Mouse (Mus musculus) macrophage (primary cell): ENCODE measurements around the gene Tm9sf2. TPM values are rescaled to one million over a fixed set of nuclear protein-coding genes. Genes with fewer than 3 reads are reported as not detected.

Experiments used
- H3K27ac ChIP-seq: fragments of 350-480 bp; formaldehyde crosslinking; 2 replicates; pipeline ENCODE4 v1.9.0; 2021
- H3K36me3 ChIP-seq: fragments of 350-480 bp; formaldehyde crosslinking; 2 replicates; pipeline ENCODE4 v1.9.0; 2021; ENCODE audit errors: inconsistent target
- H3K4me3 ChIP-seq: fragments of 350-480 bp; formaldehyde crosslinking; 2 replicates; pipeline ENCODE4 v1.9.0; 2021; ENCODE audit errors: inconsistent target
- H3K79me2 ChIP-seq: fragments of 350-480 bp; formaldehyde crosslinking; 2 replicates; pipeline ENCODE4 v1.9.0; 2021; ENCODE audit errors: inconsistent target
- WGBS: methylation state at CpG from one replicate; pipeline ENCODE4 v1.1.7; 2026; ENCODE audit warnings: inconsistent platforms; ENCODE audit not compliant: missing documents; 5-methylcytosine and 5-hydroxymethylcytosine counted together
- polyA plus RNA-seq: library from polyadenylated mRNA; stranded (reverse); fragments of 250-400 nt; gene quantifications from 3 replicates; pipeline ENCODE4 v1.2.4, GENCODE M21; 2018; ENCODE audit warnings: inconsistent platforms

The Tm9sf2 gene
- polyA plus RNA-seq, 1 experiment from 2014 or later = 98.5 TPM

DNA sequence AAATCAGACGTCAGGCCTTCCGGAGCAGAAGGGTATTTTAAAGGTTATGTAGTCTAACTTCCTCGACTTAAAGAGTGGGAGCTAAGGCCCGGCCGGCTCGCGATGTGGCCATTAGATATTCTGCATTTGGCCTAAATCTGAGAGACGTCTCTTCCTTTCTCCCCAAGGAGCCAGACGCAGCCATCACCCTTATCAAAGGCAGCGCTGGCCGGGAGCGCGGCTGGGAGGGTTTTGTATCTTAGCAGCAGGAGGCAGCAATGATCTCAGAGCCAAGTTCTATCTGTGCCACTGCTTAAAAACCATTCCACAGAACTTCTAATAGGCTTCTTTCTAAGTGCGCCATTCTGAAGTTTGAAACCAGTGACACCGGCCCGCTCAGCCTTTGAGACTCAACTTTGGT lies 72.4 kb downstream of the Tm9sf2 start:
- H3K4me3 ChIP-seq = no peak overlapping the region
- 96% methylated on average over 13 of the region's 16 CpGs for WGBS
- H3K36me3 ChIP-seq = no peaks in the 10 kb centered on the region
- no peak overlapping the region for H3K27ac ChIP-seq
- H3K79me2 ChIP-seq = no peaks in the 10 kb centered on the region

GRCm38 (mm10) chr14:122181078-122181814 lies 74.4 kb downstream of the Tm9sf2 start, which contains the start of gene Clybl:
Gene Clybl (plus strand): TSS chr14:122181704.
- peak within 1 kb of the TSS; percentile 22 for H3K27ac ChIP-seq
- no peaks in the 10 kb centered on the region for H3K79me2 ChIP-seq
- H3K4me3 ChIP-seq = peak within 1 kb of the TSS; percentile 61
- H3K36me3 ChIP-seq = no peaks in the 10 kb centered on the region
- 5% methylated on average over 45 of the region's 45 CpGs for WGBS

DNA sequence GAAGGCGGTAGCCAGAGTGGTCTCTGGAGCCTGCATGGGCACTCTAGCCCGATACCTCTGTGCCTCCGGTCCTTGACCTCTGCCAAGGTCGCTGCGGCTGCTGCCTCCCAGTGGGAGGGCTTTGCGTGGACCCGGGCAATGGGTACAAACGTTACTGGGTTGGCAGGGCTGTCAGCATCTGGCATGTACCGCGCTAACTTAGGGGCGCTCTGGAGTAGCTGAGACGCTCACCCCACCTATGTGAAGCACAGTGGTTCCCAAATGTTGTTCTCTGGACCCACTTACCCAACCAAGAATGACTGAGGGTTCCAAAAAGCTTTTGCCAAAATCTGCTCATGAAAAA lies 74.9 kb downstream of the Tm9sf2 start:
- no peaks in the 10 kb centered on the region for H3K79me2 ChIP-seq
- WGBS = under 1% methylated on average over 12 of the region's 12 CpGs
- peak overlapping the region; percentile 22; the same call in 1 of the 2 replicates for H3K27ac ChIP-seq
- peak overlapping the region; percentile 61 for H3K4me3 ChIP-seq
- H3K36me3 ChIP-seq = no peaks in the 10 kb centered on the region

DNA sequence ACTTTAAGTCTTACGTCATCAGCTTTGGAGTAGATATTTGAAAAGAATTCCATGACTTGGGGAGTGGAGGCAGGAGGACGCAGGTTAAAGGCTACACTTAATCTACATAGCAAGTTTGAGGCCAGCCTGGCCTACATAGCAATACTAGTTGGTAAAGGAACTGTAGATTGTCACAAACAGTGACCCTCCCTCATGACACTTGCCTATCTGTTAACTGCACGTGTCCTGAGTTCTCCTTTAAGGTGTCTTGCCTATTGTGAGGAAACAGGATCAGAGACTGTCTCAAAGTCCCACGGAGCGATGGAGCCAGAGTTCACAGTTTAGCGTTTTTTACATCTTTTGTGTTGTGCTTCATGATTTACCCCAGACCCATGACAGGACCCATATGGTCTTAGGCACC lies 75.4 kb downstream of the Tm9sf2 start:
- H3K4me3 ChIP-seq = peak overlapping the region; percentile 61
- WGBS = 94% methylated on average over 6 of the region's 6 CpGs
- no peaks in the 10 kb centered on the region for H3K36me3 ChIP-seq
- no peak overlapping the region for H3K27ac ChIP-seq
- no peaks in the 10 kb centered on the region for H3K79me2 ChIP-seq

GRCm38 (mm10) chr14:122183974-122184373 lies 77.1 kb downstream of the Tm9sf2 start:
- Histone ChIP-seq H3K79me2 (no peaks in the 10 kb centered on the region), H3K27ac (no peak overlapping the region), H3K4me3 (no peak overlapping the region), H3K36me3 (no peaks in the 10 kb centered on the region)
- 88% methylated on average over 11 of the region's 11 CpGs for WGBS

- Histone ChIP-seq H3K27ac (no peak overlapping the region), H3K36me3 (no peaks in the 10 kb centered on the region), H3K79me2 (no peaks in the 10 kb centered on the region), H3K4me3 (no peak overlapping the region)
- 90% methylated on average over 5 of the region's 5 CpGs for WGBS
These were observed 81.4 kb downstream of the Tm9sf2 start for GRCm38 (mm10) chr14:122188250-122188649.

DNA sequence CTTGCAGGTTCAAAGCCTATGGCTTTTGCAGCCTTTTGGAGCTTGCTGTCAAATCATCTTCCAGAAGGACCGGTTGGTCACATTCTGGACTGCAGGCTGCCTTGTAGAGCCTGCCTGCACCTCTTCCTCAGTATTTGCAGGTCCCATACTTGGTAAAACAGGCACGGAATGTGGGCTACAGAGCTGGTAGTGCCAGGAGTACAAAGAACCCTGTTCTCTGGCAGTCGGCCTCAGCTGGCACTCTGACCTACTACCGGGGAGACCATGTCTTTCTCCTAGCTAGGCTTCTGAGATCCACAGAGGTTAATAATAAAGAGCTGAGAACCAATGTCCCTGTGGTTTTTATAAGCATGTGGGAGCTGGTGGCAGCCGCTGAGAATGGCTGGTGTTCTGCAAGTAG lies 83.1 kb downstream of the Tm9sf2 start:
- H3K79me2 ChIP-seq = no peaks in the 10 kb centered on the region
- 89% methylated on average over 5 of the region's 5 CpGs for WGBS
- no peak overlapping the region for H3K4me3 ChIP-seq
- H3K27ac ChIP-seq = no peak overlapping the region
- no peaks in the 10 kb centered on the region for H3K36me3 ChIP-seq

- 27% methylated on average over 2 of the region's 2 CpGs for WGBS
- Histone ChIP-seq H3K4me3 (no peak overlapping the region), H3K27ac (no peak overlapping the region), H3K79me2 (no peaks in the 10 kb centered on the region), H3K36me3 (no peaks in the 10 kb centered on the region)
These were observed 83.7 kb downstream of the Tm9sf2 start for GRCm38 (mm10) chr14:122190527-122190926.

GRCm38 (mm10) chr14:122190941-122191510 lies 84.2 kb downstream of the Tm9sf2 start:
- no peak overlapping the region for H3K27ac ChIP-seq
- no peaks in the 10 kb centered on the region for H3K79me2 ChIP-seq
- WGBS = 17% methylated on average over 7 of the region's 7 CpGs
- no peaks in the 10 kb centered on the region for H3K36me3 ChIP-seq
- H3K4me3 ChIP-seq = no peak overlapping the region

GRCm38 (mm10) chr14:122194630-122195029 lies 87.8 kb downstream of the Tm9sf2 start:
- Histone ChIP-seq H3K36me3 (no peaks in the 10 kb centered on the region), H3K27ac (no peak overlapping the region), H3K4me3 (no peak overlapping the region), H3K79me2 (no peaks in the 10 kb centered on the region)
- WGBS = 99% methylated on average over 8 of the region's 8 CpGs

DNA sequence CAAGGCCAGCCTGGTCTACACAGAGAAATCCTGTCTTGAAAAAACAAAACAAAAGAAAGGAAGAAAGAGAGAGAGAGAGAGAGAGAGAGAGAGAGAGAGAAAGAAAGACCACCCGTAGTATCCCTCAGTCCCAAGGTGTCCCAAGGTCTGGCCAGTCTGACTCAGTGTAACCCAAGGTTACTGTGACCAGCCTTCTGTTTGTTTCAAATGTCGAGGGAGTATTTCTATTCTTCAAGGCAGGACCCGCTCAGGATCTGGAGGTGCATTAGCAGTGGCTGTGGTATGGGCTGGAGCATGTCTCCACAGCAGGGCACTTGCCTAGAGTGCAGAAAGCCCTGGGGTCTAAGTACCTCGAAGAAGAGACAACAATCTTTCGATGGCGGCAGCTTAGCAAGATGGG lies 90.0 kb downstream of the Tm9sf2 start:
- 88% methylated on average over 6 of the region's 6 CpGs for WGBS
- H3K36me3 ChIP-seq = no peaks in the 10 kb centered on the region
- no peak overlapping the region for H3K27ac ChIP-seq
- no peaks in the 10 kb centered on the region for H3K79me2 ChIP-seq
- no peak overlapping the region for H3K4me3 ChIP-seq

- Histone ChIP-seq H3K27ac (no peak overlapping the region), H3K4me3 (no peak overlapping the region), H3K79me2 (no peaks in the 10 kb centered on the region), H3K36me3 (no peaks in the 10 kb centered on the region)
- 96% methylated on average over 14 of the region's 14 CpGs for WGBS
These were observed 93.5 kb downstream of the Tm9sf2 start for GRCm38 (mm10) chr14:122200247-122200885.

DNA sequence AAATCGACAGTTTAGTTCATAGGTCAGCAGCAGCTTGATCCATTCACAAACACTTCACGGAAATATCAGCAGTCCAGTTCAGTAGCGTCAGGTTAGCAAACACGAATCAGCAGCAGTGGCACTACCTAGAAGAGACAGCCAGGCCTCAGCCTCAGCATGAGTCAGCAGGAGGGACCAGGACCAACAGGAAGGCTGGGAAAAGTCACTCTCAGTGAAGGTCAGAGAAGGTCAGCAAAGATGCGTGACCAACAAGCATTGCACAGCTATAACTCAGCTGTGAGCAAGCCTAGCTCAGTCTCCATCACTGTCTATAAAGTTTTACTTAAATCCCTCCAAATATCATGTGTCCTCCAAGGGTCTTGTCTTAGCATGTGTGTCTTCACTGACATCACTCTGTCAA lies 102.3 kb downstream of the Tm9sf2 start:
- Histone ChIP-seq H3K27ac (no peak overlapping the region), H3K79me2 (no peaks in the 10 kb centered on the region), H3K36me3 (no peaks in the 10 kb centered on the region), H3K4me3 (no peak overlapping the region)
- WGBS = 98% methylated on average over 5 of the region's 5 CpGs
